Mouse (Mus musculus) forebrain, embryonic 12.5 days (tissue): ENCODE measurements around the gene Nid2. TPM values are rescaled to one million over a fixed set of nuclear protein-coding genes. Genes with fewer than 3 reads are reported as not detected.
A peak's percentile ranks its signal among the peaks of the same experiment; 100 is the strongest.

ENCODE experiments used
- ATAC-seq: fragments of 200-750 bp; cut with Nextera tagmentation; 2 replicates; pipeline ENCODE4 v1.8.0; 2017; ENCODE audit warnings: moderate TSS enrichment; ENCODE audit not compliant: low FRiP score
- H3K27ac ChIP-seq: fragments of 300-500 bp; sonication (generic); 2 replicates; pipeline ENCODE4 v1.5.1; 2016; ENCODE audit warnings: mild to moderate bottlenecking
- H3K27me3 ChIP-seq: fragments of 300-500 bp; sonication (generic); 2 replicates; pipeline ENCODE4 v1.6.1; 2016; ENCODE audit warnings: mild to moderate bottlenecking
- H3K36me3 ChIP-seq: fragments of 300-500 bp; sonication (generic); replicated peaks from 2 replicates; pipeline ENCODE4 v1.6.1; 2016; ENCODE audit warnings: mild to moderate bottlenecking
- H3K4me1 ChIP-seq: fragments of 300-500 bp; sonication (generic); 2 replicates; pipeline ENCODE4 v1.6.1; 2016
- H3K4me2 ChIP-seq: fragments of 300-500 bp; sonication (generic); 2 replicates; pipeline ENCODE4 v1.6.1; 2016; ENCODE audit warnings: mild to moderate bottlenecking, moderate library complexity
- H3K4me3 ChIP-seq: fragments of 300-500 bp; sonication (generic); replicated peaks from 2 replicates; pipeline ENCODE4 v1.5.1; 2016; ENCODE audit warnings: mild to moderate bottlenecking
- H3K9ac ChIP-seq: fragments of 300-500 bp; sonication (generic); 2 replicates; pipeline ENCODE4 v1.6.1; 2016; ENCODE audit warnings: mild to moderate bottlenecking
- H3K9me3 ChIP-seq: fragments of 300-500 bp; sonication (generic); 2 replicates; pipeline ENCODE4 v1.6.1; 2016
- WGBS: fragments of 180-500 bp; shearing (Covaris S2); methylation state at CpG from one replicate; pipeline ENCODE4 v1.1.7; 2016; 5-methylcytosine and 5-hydroxymethylcytosine counted together
- polyA plus RNA-seq: library from polyadenylated mRNA; unstranded; fragments of >200 nt; fragmentation: Nextera tagmentation; extraction: Ambion mirVana; gene quantifications from 2 replicates; pipeline ENCODE4 v1.2.1, GENCODE M21; 2016

Nid2 gene
- polyA plus RNA-seq, 1 experiment from 2014 or later: 39.4 TPM

GRCm38 (mm10) chr14:19728737-19729136 lies 22.3 kb upstream of the Nid2 start:
- Histone ChIP-seq H3K27ac (no peak overlapping the region), H3K9me3 (no peaks in the 10 kb centered on the region), H3K36me3 (no peaks in the 10 kb centered on the region), H3K4me3 (no peak overlapping the region), H3K4me2 (no peak overlapping the region), H3K9ac (no peak overlapping the region), H3K4me1 (no peaks in the 10 kb centered on the region), H3K27me3 (no peaks in the 10 kb centered on the region)
- WGBS: 83% methylated on average over 7 of the region's 7 CpGs
- ATAC-seq: no peak

- Histone ChIP-seq H3K36me3 (no peaks in the 10 kb centered on the region), H3K27ac (no peak overlapping the region), H3K4me1 (peaks cover 7% of the 10 kb centered on the region; the same call in 1 of the 2 replicates), H3K4me2 (no peak overlapping the region), H3K9me3 (no peaks in the 10 kb centered on the region), H3K9ac (no peak overlapping the region), H3K27me3 (no peaks in the 10 kb centered on the region), H3K4me3 (no peak overlapping the region)
- 93% methylated on average over 2 of the region's 2 CpGs for WGBS
- ATAC-seq: no peak
These were observed 19.0 kb upstream of the Nid2 start for GRCm38 (mm10) chr14:19732097-19732496.

- Histone ChIP-seq H3K4me3 (no peak overlapping the region), H3K9ac (no peak overlapping the region), H3K4me2 (no peak overlapping the region), H3K36me3 (no peaks in the 10 kb centered on the region), H3K4me1 (peaks cover 20% of the 10 kb centered on the region), H3K9me3 (no peaks in the 10 kb centered on the region), H3K27me3 (no peaks in the 10 kb centered on the region), H3K27ac (no peak overlapping the region)
- ATAC-seq: no peak
- whole genome bisulfite sequencing: 64% methylated on average over 4 of the region's 4 CpGs
These were observed 17.4 kb upstream of the Nid2 start for GRCm38 (mm10) chr14:19733490-19734282.

GRCm38 (mm10) chr14:19735303-19735702 lies 15.8 kb upstream of the Nid2 start:
- Histone ChIP-seq H3K9me3 (no peaks in the 10 kb centered on the region), H3K4me2 (no peak overlapping the region), H3K4me3 (no peak overlapping the region), H3K36me3 (no peaks in the 10 kb centered on the region), H3K27me3 (no peaks in the 10 kb centered on the region), H3K27ac (peak overlapping the region; percentile 47; the same call in 1 of the 2 replicates), H3K4me1 (peaks cover 25% of the 10 kb centered on the region), H3K9ac (no peak overlapping the region)
- 29% methylated on average over 6 of the region's 6 CpGs for WGBS
- ATAC-seq: no peak

GRCm38 (mm10) chr14:19737568-19737967 lies 13.5 kb upstream of the Nid2 start:
- no peak overlapping the region for H3K4me3 ChIP-seq
- peak overlapping the region; percentile 53; the same call in 1 of the 2 replicates for H3K27ac ChIP-seq

GRCm38 (mm10) chr14:19738094-19738843 lies 12.8 kb upstream of the Nid2 start:
- Histone ChIP-seq H3K4me1 (peaks cover 25% of the 10 kb centered on the region), H3K27me3 (no peaks in the 10 kb centered on the region), H3K36me3 (no peaks in the 10 kb centered on the region), H3K9me3 (no peaks in the 10 kb centered on the region), H3K9ac (no peak overlapping the region), H3K4me2 (no peak overlapping the region), H3K27ac (peak overlapping the region; percentile 53; the same call in 1 of the 2 replicates), H3K4me3 (no peak overlapping the region)
- no peak for ATAC-seq
- 31% methylated on average over 5 of the region's 5 CpGs for WGBS

More at GRCm38 (mm10) chr14:19737568-19737967, 13.5 kb upstream of the Nid2 start:
- no peaks in the 10 kb centered on the region for H3K36me3 ChIP-seq
- no peak overlapping the region for H3K4me2 ChIP-seq
- no peak for ATAC-seq
- no peaks in the 10 kb centered on the region for H3K27me3 ChIP-seq
- H3K9ac ChIP-seq: no peak overlapping the region
- H3K9me3 ChIP-seq: no peaks in the 10 kb centered on the region
- H3K4me1 ChIP-seq: peaks cover 25% of the 10 kb centered on the region

GRCm38 (mm10) chr14:19739416-19740146 lies 11.5 kb upstream of the Nid2 start:
- no peak overlapping the region for H3K27ac ChIP-seq
- H3K4me1 ChIP-seq: peaks cover 25% of the 10 kb centered on the region
- H3K36me3 ChIP-seq: no peaks in the 10 kb centered on the region
- no peaks in the 10 kb centered on the region for H3K9me3 ChIP-seq
- no peak overlapping the region for H3K9ac ChIP-seq
- H3K4me3 ChIP-seq: no peak overlapping the region
- no peak overlapping the region for H3K4me2 ChIP-seq
- ATAC-seq: no peak
- no peaks in the 10 kb centered on the region for H3K27me3 ChIP-seq
- 39% methylated on average over 9 of the region's 9 CpGs for WGBS

GRCm38 (mm10) chr14:19740147-19740738 lies 10.8 kb upstream of the Nid2 start:
- H3K4me3 ChIP-seq: no peak overlapping the region
- 87% methylated on average over 6 of the region's 6 CpGs for WGBS
- H3K36me3 ChIP-seq: no peaks in the 10 kb centered on the region
- no peak overlapping the region for H3K27ac ChIP-seq
- H3K27me3 ChIP-seq: no peaks in the 10 kb centered on the region
- H3K4me2 ChIP-seq: no peak overlapping the region
- H3K4me1 ChIP-seq: peaks cover 24% of the 10 kb centered on the region
- no peak for ATAC-seq
- no peak overlapping the region for H3K9ac ChIP-seq
- no peaks in the 10 kb centered on the region for H3K9me3 ChIP-seq

- no peak for ATAC-seq
- Histone ChIP-seq H3K4me2 (no peak overlapping the region), H3K27me3 (peaks cover 7% of the 10 kb centered on the region; the same call in 1 of the 2 replicates), H3K4me1 (0 out of 2 replicates have a peak, but pooled peaks cover under 1% of the 10 kb centered on the region), H3K27ac (no peak overlapping the region), H3K4me3 (no peak overlapping the region), H3K9ac (no peak overlapping the region), H3K9me3 (no peaks in the 10 kb centered on the region), H3K36me3 (no peaks in the 10 kb centered on the region)
- 91% methylated on average over 5 of the region's 5 CpGs for WGBS
These were observed 6.2 kb upstream of the Nid2 start for GRCm38 (mm10) chr14:19744876-19745275.

GRCm38 (mm10) chr14:19746232-19746631 lies 4.8 kb upstream of the Nid2 start:
- H3K4me3 ChIP-seq: no peak overlapping the region
- WGBS: 84% methylated on average over 2 of the region's 2 CpGs
- ATAC-seq: no peak
- no peak overlapping the region for H3K27ac ChIP-seq
- peaks cover 10% of the 10 kb centered on the region for H3K4me1 ChIP-seq
- no peaks in the 10 kb centered on the region for H3K36me3 ChIP-seq
- H3K9me3 ChIP-seq: no peaks in the 10 kb centered on the region
- H3K27me3 ChIP-seq: peaks cover 16% of the 10 kb centered on the region
- H3K4me2 ChIP-seq: no peak overlapping the region
- H3K9ac ChIP-seq: no peak overlapping the region

- H3K9me3 ChIP-seq: no peaks in the 10 kb centered on the region
- H3K27ac ChIP-seq: no peak overlapping the region
- ATAC-seq: no peak
- H3K4me2 ChIP-seq: no peak overlapping the region
- H3K4me3 ChIP-seq: no peak overlapping the region
- no peaks in the 10 kb centered on the region for H3K36me3 ChIP-seq
- H3K4me1 ChIP-seq: peaks cover 15% of the 10 kb centered on the region
- no peak overlapping the region for H3K9ac ChIP-seq
- H3K27me3 ChIP-seq: peaks cover 21% of the 10 kb centered on the region
- 92% methylated on average over 2 of the region's 2 CpGs for WGBS
These were observed 4.3 kb upstream of the Nid2 start for GRCm38 (mm10) chr14:19746731-19747130.

GRCm38 (mm10) chr14:19749743-19750142 lies 1.3 kb upstream of the Nid2 start:
- Histone ChIP-seq H3K9ac (no peak overlapping the region), H3K27me3 (peaks cover 40% of the 10 kb centered on the region), H3K9me3 (no peaks in the 10 kb centered on the region), H3K36me3 (no peaks in the 10 kb centered on the region), H3K4me1 (peaks cover 23% of the 10 kb centered on the region), H3K4me3 (no peak overlapping the region), H3K4me2 (no peak overlapping the region), H3K27ac (no peak overlapping the region)
- WGBS: 36% methylated on average over 2 of the region's 2 CpGs
- no peak for ATAC-seq
